Mouse (Mus musculus) cerebellum, adult 2 months (tissue): ENCODE measurements at regions not wholly inside any gene's neighbourhood (a gene's known extent, or its start where the extent isn't known, plus 50 kb on each side); places are given as distances from the start of the nearest gene placed in this dataset.
A peak's percentile ranks its signal among the peaks of the same experiment; 100 is the strongest.

Source experiments
- DNase-seq, 2 experiments: peaks; one replicate each; pipeline ENCODE4 v3.0.0; 2021
- H3K27ac ChIP-seq: fragments of 200-500 bp; 2 replicates; pipeline ENCODE4 v1.5.1; 2012; ENCODE audit warnings: low read length, control low read depth, inconsistent platforms; ENCODE audit not compliant: insufficient read depth
- H3K27me3 ChIP-seq: fragments of 200-500 bp; 2 replicates; pipeline ENCODE4 v1.6.1; 2012; ENCODE audit warnings: inconsistent platforms, mild to moderate bottlenecking, low read length, moderate library complexity; ENCODE audit not compliant: control insufficient read depth, insufficient read depth
- H3K4me1 ChIP-seq: fragments of 200-500 bp; 2 replicates; pipeline ENCODE4 v1.6.1; 2011; ENCODE audit warnings: low read length; ENCODE audit not compliant: control insufficient read depth, insufficient read depth
- H3K4me3 ChIP-seq: fragments of 200-500 bp; replicated peaks from 2 replicates; pipeline ENCODE3; 2011; ENCODE audit warnings: mild to moderate bottlenecking, low read depth, low read length, control low read depth; ENCODE audit not compliant: insufficient read depth
- CTCF ChIP-seq: fragments of 200-500 bp; IDR thresholded peaks from 2 replicates; pipeline ENCODE4 v1.5.1; 2011; ENCODE audit warnings: low read depth, mild to moderate bottlenecking, control low read depth, low read length, moderate library complexity, borderline replicate concordance; ENCODE audit not compliant: insufficient read depth
- POLR2A ChIP-seq: fragments of 200-500 bp; IDR thresholded peaks from 2 replicates; pipeline ENCODE4 v1.6.1; 2011; ENCODE audit warnings: low read length, control low read depth, borderline replicate concordance; ENCODE audit not compliant: insufficient read depth
- WGBS: fragments of 180-500 bp; shearing (Covaris S2); methylation state at CpG from one replicate; pipeline ENCODE4 v1.1.7; 2018; 5-methylcytosine and 5-hydroxymethylcytosine counted together

GRCm38 (mm10) chr8:89824586-89824985 lies 523.6 kb downstream of the Tox3 start:
- Histone ChIP-seq H3K4me1 (no peaks in the 10 kb centered on the region), H3K4me3 (no peak overlapping the region), H3K27me3 (no peaks in the 10 kb centered on the region), H3K27ac (no peak overlapping the region)
- DNase-seq = no peak
- TF ChIP-seq CTCF = no peak
- TF ChIP-seq POLR2A = no peak
- 26% methylated on average over 3 of the region's 3 CpGs for WGBS

DNA sequence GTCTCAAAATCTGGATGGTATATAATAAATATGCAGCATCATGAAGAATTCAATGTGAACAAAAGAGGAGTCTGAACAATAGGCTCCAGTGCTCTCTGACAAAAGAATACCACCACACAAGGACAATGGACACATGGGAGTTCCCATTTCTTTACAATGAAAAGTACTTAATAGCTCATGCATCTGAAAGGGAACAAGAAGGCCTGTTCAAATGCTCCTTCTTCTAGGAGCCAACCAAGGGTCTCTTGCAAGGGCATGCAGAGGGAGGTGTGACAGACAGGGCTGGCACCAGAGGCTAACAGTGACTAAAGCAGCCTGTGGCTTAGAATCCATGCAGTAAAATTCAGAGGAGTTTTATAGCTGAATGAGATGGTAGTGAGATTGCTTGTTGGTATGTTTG lies 524.5 kb downstream of the Tox3 start:
- Histone ChIP-seq H3K4me1 (no peaks in the 10 kb centered on the region), H3K4me3 (no peak overlapping the region), H3K27me3 (no peaks in the 10 kb centered on the region), H3K27ac (no peak overlapping the region)
- DNase-seq = no peak
- no peak for TF ChIP-seq CTCF
- TF ChIP-seq POLR2A = no peak

GRCm38 (mm10) chr8:89812036-89812711 lies 536.0 kb downstream of the Tox3 start:
- no peak overlapping the region for H3K4me3 ChIP-seq
- WGBS = 86% methylated on average over 4 of the region's 4 CpGs
- DNase-seq = no peak

GRCm38 (mm10) chr8:89788296-89788695 lies 559.8 kb downstream of the Tox3 start:
- 66% methylated on average over 10 of the region's 10 CpGs for WGBS
- Histone ChIP-seq H3K4me1 (no peaks in the 10 kb centered on the region), H3K27me3 (no peaks in the 10 kb centered on the region; the same call in 1 of the 2 replicates), H3K4me3 (no peak overlapping the region), H3K27ac (no peak overlapping the region)
- TF ChIP-seq CTCF (no peak), POLR2A (no peak)
- no peak for DNase-seq

More at GRCm38 (mm10) chr8:89812036-89812711, 536.0 kb downstream of the Tox3 start:
- Histone ChIP-seq H3K27ac (no peak overlapping the region), H3K4me1 (no peaks in the 10 kb centered on the region), H3K27me3 (no peaks in the 10 kb centered on the region; the same call in 1 of the 2 replicates)
- TF ChIP-seq CTCF (no peak), POLR2A (no peak)

- no peaks in the 10 kb centered on the region; the same call in 1 of the 2 replicates for H3K27me3 ChIP-seq
- TF ChIP-seq POLR2A (no peak), CTCF (no peak)
- H3K4me3 ChIP-seq = peak overlapping the region; percentile 23
- H3K27ac ChIP-seq = no peak overlapping the region
- H3K4me1 ChIP-seq = no peaks in the 10 kb centered on the region
- 14% methylated on average over 17 of the region's 17 CpGs for WGBS
- peak; percentile 16 to 21 for DNase-seq
Measured at GRCm38 (mm10) chr8:89787050-89787905, 560.9 kb downstream of the Tox3 start.

DNA sequence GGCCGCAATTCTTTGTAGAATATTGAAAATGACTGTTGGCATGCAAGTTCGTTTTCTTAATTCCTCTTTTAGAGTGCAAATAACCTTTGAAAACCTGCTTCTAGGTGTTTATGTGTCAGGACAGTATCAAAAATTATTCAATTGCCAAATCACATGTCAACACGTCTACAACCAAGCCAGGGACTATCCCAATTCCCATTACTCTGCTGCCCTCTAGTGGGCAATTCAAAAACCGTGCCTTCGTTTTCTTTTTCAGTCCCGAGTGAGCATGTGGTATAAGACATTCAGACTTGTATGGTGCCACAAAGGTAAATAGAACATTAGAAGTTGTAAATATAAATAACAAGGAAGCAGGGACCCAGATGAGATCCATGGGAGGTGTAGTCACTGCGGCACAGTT lies 563.1 kb downstream of the Tox3 start:
- Histone ChIP-seq H3K27me3 (no peaks in the 10 kb centered on the region; the same call in 1 of the 2 replicates), H3K4me3 (no peak overlapping the region), H3K4me1 (no peaks in the 10 kb centered on the region), H3K27ac (no peak overlapping the region)
- 18% methylated on average over 7 of the region's 7 CpGs for WGBS
- TF ChIP-seq POLR2A (no peak), CTCF (peak; percentile 56; the same call in 1 of the 2 replicates)
- peak; percentile 44 to 58 for DNase-seq

DNA sequence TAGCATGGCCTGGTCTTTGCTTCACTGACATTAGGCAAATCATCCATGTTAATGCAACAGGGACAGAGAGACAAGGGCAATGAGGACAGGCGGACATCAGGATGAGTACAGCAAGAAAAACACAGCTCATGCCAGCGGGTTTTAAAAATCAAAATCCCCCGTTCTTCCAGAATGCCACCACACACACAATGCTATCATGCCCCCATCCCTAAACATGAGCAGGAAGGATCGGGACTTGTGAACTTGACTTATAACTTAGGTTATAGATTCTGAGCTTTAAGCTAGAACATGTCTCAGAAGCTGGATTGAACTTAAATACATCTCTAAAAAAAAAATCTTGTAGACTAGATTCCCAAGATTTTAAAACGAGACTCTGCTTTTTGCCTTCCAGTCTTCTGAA lies 564.8 kb downstream of the Tox3 start:
- H3K27me3 ChIP-seq = no peaks in the 10 kb centered on the region
- H3K4me3 ChIP-seq = no peak overlapping the region
- no peaks in the 10 kb centered on the region for H3K4me1 ChIP-seq
- no peak overlapping the region for H3K27ac ChIP-seq
- WGBS = 88% methylated on average over 5 of the region's 5 CpGs
- DNase-seq = no peak
- TF ChIP-seq POLR2A (no peak), CTCF (no peak)

GRCm38 (mm10) chr8:89766387-89766786 lies 581.8 kb downstream of the Tox3 start:
- no peaks in the 10 kb centered on the region for H3K4me1 ChIP-seq
- WGBS = 45% methylated on average over 4 of the region's 4 CpGs
- H3K27ac ChIP-seq = no peak overlapping the region
- DNase-seq = no peak
- H3K4me3 ChIP-seq = no peak overlapping the region
- TF ChIP-seq POLR2A (no peak), CTCF (no peak)
- no peaks in the 10 kb centered on the region for H3K27me3 ChIP-seq
